Mouse (Mus musculus) bone marrow, adult 2 months (tissue): ENCODE measurements at regions not wholly inside any gene's neighbourhood (a gene's known extent, or its start where the extent isn't known, plus 50 kb on each side); places are given as distances from the start of the nearest gene placed in this dataset.

Experiments used
- CTCF ChIP-seq: fragments of 200-500 bp; IDR thresholded peaks from 2 replicates; pipeline ENCODE4 v1.5.1; 2011; ENCODE audit warnings: low read length, control low read depth; ENCODE audit not compliant: control insufficient read depth, insufficient read depth
- POLR2A ChIP-seq: fragments of 200-500 bp; IDR thresholded peaks from 2 replicates; pipeline ENCODE4 v1.6.1; 2011; ENCODE audit warnings: low read depth, mild to moderate bottlenecking, control low read depth, low read length, borderline replicate concordance; ENCODE audit not compliant: control insufficient read depth

DNA sequence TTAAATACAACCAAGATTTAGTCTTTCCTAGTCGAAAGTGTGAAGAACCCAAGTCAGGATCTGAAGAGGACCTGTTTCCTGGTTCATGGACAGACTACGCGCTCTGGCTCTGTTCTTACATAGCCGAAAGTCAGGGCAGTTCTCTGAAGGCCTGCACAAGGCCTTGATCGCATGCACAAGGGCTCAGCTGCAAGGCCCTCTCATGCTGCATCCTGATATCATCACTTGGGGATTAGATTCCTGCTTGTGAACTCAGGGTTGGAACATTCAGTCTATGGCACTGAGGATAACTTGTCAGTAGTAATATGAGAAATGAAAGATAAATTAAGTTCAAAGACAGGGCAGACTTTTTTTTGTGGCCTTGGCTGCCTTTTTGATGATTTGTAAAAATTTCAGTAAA is 789.9 kb upstream of the 4930452B06Rik start:
- no peak for TF ChIP-seq CTCF
- TF ChIP-seq POLR2A = no peak
